Mouse (Mus musculus) olfactory bulb, adult 2 months (tissue): ENCODE results near the gene Fam78b.

Source experiments
- CTCF ChIP-seq: fragments of 200-500 bp; IDR thresholded peaks from 2 replicates; pipeline ENCODE4 v1.5.1; 2012; ENCODE audit warnings: low read depth, mild to moderate bottlenecking, low read length, moderate library complexity; ENCODE audit not compliant: insufficient read depth
- POLR2A ChIP-seq: fragments of 200-500 bp; IDR thresholded peaks from 2 replicates; pipeline ENCODE4 v1.6.1; 2012; ENCODE audit warnings: mild to moderate bottlenecking, low read depth, low read length, moderate library complexity; ENCODE audit not compliant: insufficient read depth

GRCm38 (mm10) chr1:167024961-167025360, 23.7 kb downstream of the Fam78b start:
- TF ChIP-seq CTCF (no peak), POLR2A (no peak)
